Mouse (Mus musculus): ENCODE measurements at regions not wholly inside any gene's neighbourhood (a gene's known extent, or its start where the extent isn't known, plus 50 kb on each side); places are given as distances from the start of the nearest gene placed in this dataset.

DNA sequence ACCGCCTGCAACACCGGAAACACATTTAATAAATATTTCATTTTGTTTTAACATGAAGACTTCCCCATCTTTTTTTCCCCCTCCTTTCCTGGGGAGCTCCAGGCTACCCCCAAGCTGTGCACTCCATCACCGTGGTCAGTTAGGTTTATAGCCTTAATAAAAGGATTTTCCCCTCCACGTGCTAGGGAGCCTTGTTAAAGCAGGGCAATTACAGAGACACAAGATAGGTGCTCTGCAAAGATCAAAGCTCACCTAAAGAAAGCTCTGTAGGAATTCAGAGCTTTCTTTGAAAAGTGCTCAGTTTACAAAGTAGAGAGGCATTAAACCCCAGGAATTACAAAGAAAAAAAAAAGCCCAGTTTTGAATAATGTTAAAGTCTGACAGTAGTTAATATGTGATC is 61.6 kb upstream of the Etaa1 start:
- no peak for DNase-seq (ENCODE audit: low spot score in 2 of 2)

DNA sequence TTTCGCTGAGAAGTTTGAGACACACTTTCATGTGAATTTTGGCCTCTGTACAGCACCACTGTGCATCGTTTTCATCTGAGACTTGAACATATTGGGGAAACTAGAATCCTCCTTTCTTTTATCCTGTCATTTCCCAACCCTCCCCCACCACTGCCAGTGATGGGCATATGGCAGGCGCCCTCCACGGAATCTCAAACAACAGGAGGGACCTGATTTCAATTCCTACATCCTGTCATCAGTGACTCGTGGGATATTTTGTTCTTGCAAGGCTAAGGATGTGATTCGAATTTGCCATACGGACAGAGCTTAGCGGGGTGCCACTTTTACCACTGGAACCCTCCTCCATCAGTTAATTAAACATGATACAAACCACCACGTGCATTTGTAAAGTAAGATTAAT is 60.9 kb upstream of the Etaa1 start:
- DNase-seq (ENCODE audit: low spot score in 2 of 2), result peak in 1 of 2 experiments; percentile 49

DNA sequence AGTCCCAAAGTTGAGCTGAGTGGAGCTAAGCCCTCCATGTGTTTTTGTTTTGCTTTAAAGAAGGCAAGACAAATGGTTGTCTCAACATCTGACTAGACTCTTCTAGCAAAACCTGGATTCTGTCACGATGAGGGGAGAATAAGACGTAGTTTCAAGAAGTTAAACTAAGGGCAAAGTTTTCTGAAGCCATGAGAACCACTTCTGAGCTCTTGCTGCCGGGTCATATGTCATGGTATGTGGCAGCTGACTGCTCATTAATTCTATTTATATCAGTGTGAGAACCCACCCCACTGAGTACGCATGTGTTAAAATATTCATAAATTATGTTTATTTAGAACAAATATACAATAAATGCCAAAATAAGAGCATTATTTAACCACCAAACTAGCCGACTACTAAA is 58.4 kb upstream of the Etaa1 start:
- no peak for DNase-seq (ENCODE audit: low spot score in 2 of 2)

- peak; percentile 31 to 62 for DNase-seq (ENCODE audit: low spot score in 2 of 2)
These were observed 57.5 kb upstream of the Etaa1 start for GRCm38 (mm10) chr11:18011101-18011733.

DNA sequence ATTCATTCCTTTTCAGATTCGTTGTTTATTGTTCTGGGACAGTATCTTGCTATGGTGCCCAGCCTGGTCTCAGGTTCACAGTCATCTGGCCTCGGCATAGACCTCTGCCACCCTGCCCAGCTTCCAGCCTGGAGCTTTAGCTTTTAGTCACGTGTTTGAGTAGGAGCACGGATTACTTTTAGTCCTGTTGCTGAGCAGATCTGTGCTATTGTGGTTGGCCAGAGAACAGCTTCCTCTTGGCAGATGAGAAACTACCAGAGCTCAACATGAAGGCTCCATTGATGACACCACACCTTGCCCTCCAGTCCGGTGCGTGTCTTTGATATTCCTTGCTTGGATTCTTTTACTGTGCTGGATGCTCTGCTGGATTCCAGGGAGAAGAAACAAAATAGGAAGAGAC is 54.5 kb upstream of the Etaa1 start:
- DNase-seq (ENCODE audit: low spot score in 2 of 2), result no peak
